Mouse (Mus musculus) thymus, adult 2 months (tissue): ENCODE data around the gene Rmnd5a. TPM values are rescaled to one million over a fixed set of nuclear protein-coding genes. Genes with fewer than 3 reads are reported as not detected.
A peak's percentile ranks its signal among the peaks of the same experiment; 100 is the strongest.

Experiments used
- DNase-seq: peaks from one replicate; pipeline ENCODE4 v3.0.0; 2021
- H3K27ac ChIP-seq: fragments of 200-500 bp; 2 replicates; pipeline ENCODE4 v1.5.1; 2012; ENCODE audit warnings: low read length, control low read depth; ENCODE audit not compliant: control insufficient read depth, insufficient read depth
- H3K27me3 ChIP-seq: fragments of 200-500 bp; 2 replicates; pipeline ENCODE4 v1.6.1; 2012; ENCODE audit warnings: mild to moderate bottlenecking, low read length, moderate library complexity, mixed read lengths; ENCODE audit not compliant: control insufficient read depth, insufficient read depth
- H3K36me3 ChIP-seq: fragments of 200-500 bp; 2 replicates; pipeline ENCODE4 v1.6.1; 2012; ENCODE audit warnings: mild to moderate bottlenecking, low read length, moderate library complexity; ENCODE audit not compliant: control insufficient read depth, insufficient read depth
- H3K4me1 ChIP-seq: fragments of 200-500 bp; replicated peaks from 2 replicates; pipeline ENCODE4 v1.6.1; 2012; ENCODE audit warnings: low read length; ENCODE audit not compliant: control insufficient read depth, insufficient read depth
- H3K4me3 ChIP-seq: fragments of 200-500 bp; 2 replicates; pipeline ENCODE4 v1.5.1; 2012; ENCODE audit warnings: mild to moderate bottlenecking, low read length, control low read depth, moderate library complexity; ENCODE audit not compliant: control insufficient read depth, insufficient read depth
- CTCF ChIP-seq: fragments of 200-500 bp; IDR thresholded peaks from 2 replicates; pipeline ENCODE4 v1.5.1; 2012; ENCODE audit warnings: mild to moderate bottlenecking, control low read depth, low read length, moderate library complexity, borderline replicate concordance; ENCODE audit not compliant: control insufficient read depth, poor library complexity, insufficient read depth; ENCODE audit errors: extremely low read depth
- POLR2A ChIP-seq: fragments of 200-500 bp; IDR thresholded peaks from 2 replicates; pipeline ENCODE4 v1.6.1; 2012; ENCODE audit warnings: mild to moderate bottlenecking, low read length, control low read depth, moderate library complexity; ENCODE audit not compliant: control insufficient read depth, poor library complexity, insufficient read depth; ENCODE audit errors: extremely low read depth
- WGBS: fragments of 180-500 bp; shearing (Covaris S2); methylation state at CpG from one replicate; pipeline ENCODE4 v1.1.7; 2018; 5-methylcytosine and 5-hydroxymethylcytosine counted together
- polyA plus RNA-seq: library from polyadenylated mRNA; depleted of rRNA; stranded (reverse); fragments of >200 nt; gene quantifications from 2 replicates; pipeline ENCODE4 v1.2.3, GENCODE M21; 2012

Gene Rmnd5a
- polyA plus RNA-seq, 1 experiment = 316 TPM

DNA sequence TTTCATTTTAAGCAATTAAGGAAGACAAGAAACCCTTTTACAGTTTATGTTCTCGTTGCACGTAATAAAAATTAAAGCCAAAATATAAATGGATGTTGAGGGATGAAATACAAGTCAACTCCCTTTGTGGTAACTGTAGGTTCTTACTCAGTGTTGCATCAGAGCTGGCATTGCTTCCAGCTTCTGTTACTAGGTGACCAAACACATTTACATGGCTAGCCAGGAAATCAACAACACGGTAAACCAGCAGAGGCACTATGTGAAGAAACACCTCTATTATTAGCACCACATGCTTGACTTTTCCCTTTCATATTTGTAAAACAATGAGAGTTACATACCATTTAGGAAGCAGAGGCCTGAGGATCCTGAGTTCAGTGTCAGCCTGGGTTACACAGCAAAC, 21.6 kb downstream of the Rmnd5a start:
- WGBS = 87% methylated on average over 3 of the region's 3 CpGs
- no peaks in the 10 kb centered on the region for H3K4me1 ChIP-seq
- no peak for DNase-seq
- H3K27me3 ChIP-seq = no peaks in the 10 kb centered on the region
- TF ChIP-seq CTCF (no peak), POLR2A (no peak)
- no peak overlapping the region for H3K4me3 ChIP-seq
- H3K27ac ChIP-seq = no peak overlapping the region
- peaks cover 16% of the 10 kb centered on the region for H3K36me3 ChIP-seq

GRCm38 (mm10) chr6:71415446-71415845, 25.0 kb downstream of the Rmnd5a start:
- no peak for DNase-seq
- TF ChIP-seq CTCF (no peak), POLR2A (no peak)

DNA sequence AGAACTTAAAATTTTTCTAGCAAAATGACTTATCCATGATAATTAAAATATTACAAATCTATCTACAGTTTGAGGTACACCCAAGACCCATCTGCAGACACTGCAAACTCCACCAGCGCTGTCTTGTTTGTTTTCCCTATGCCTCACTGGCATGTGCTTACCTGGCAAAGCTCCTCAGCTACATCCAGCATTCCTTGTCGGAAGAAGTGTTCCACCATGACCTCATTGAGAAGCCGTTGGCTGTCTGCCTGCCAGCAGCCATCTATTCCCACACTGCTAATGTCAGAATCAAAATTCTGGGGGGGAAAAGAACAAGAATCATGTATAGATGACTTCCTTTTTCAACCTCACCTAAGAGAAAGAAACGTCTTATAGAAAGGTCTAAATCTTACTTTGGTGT, 25.8 kb downstream of the Rmnd5a start:
- WGBS = 95% methylated on average over 4 of the region's 4 CpGs
- peaks cover 33% of the 10 kb centered on the region for H3K36me3 ChIP-seq
- H3K27ac ChIP-seq = no peak overlapping the region
- peaks cover 5% of the 10 kb centered on the region for H3K4me1 ChIP-seq
- no peak for DNase-seq
- H3K27me3 ChIP-seq = no peaks in the 10 kb centered on the region
- H3K4me3 ChIP-seq = no peak overlapping the region
- TF ChIP-seq CTCF = no peak
- TF ChIP-seq POLR2A = no peak

More at GRCm38 (mm10) chr6:71415446-71415845, 25.0 kb downstream of the Rmnd5a start:
- H3K4me3 ChIP-seq = no peak overlapping the region
- H3K36me3 ChIP-seq = peaks cover 36% of the 10 kb centered on the region
- no peaks in the 10 kb centered on the region for H3K27me3 ChIP-seq
- no peaks in the 10 kb centered on the region for H3K4me1 ChIP-seq
- 93% methylated on average over 3 of the region's 3 CpGs for WGBS
- no peak overlapping the region for H3K27ac ChIP-seq

- TF ChIP-seq CTCF (no peak), POLR2A (no peak)
- Histone ChIP-seq H3K27me3 (no peaks in the 10 kb centered on the region), H3K4me3 (no peak overlapping the region), H3K4me1 (peaks cover 14% of the 10 kb centered on the region), H3K36me3 (peaks cover 25% of the 10 kb centered on the region), H3K27ac (peak overlapping the region; percentile 31; the same call in 1 of the 2 replicates)
- DNase-seq = peak; percentile 63
- WGBS = 86% methylated on average over 4 of the region's 4 CpGs
These were observed 41.4 kb downstream of the Rmnd5a start for GRCm38 (mm10) chr6:71398829-71399609.

GRCm38 (mm10) chr6:71396761-71397160, 43.7 kb downstream of the Rmnd5a start:
- Histone ChIP-seq H3K4me3 (peak overlapping the region; percentile 11; the same call in 1 of the 2 replicates), H3K4me1 (peaks cover 16% of the 10 kb centered on the region), H3K27ac (peak overlapping the region; percentile 96), H3K27me3 (no peaks in the 10 kb centered on the region), H3K36me3 (peaks cover 47% of the 10 kb centered on the region)
- 44% methylated on average over 6 of the region's 6 CpGs for WGBS
- TF ChIP-seq CTCF (no peak), POLR2A (no peak)
- DNase-seq = peak; percentile 40

- peak overlapping the region; percentile 94 for H3K27ac ChIP-seq
- peak; percentile 68 for DNase-seq
- peaks cover 55% of the 10 kb centered on the region for H3K36me3 ChIP-seq
- H3K4me1 ChIP-seq = peaks cover 21% of the 10 kb centered on the region
- H3K27me3 ChIP-seq = no peaks in the 10 kb centered on the region
- TF ChIP-seq CTCF (no peak), POLR2A (no peak)
- 13% methylated on average over 1 of the region's 1 CpGs for WGBS
- H3K4me3 ChIP-seq = peak overlapping the region; percentile 28; the same call in 1 of the 2 replicates
These were observed 44.4 kb downstream of the Rmnd5a start for GRCm38 (mm10) chr6:71396016-71396415.
